Mouse (Mus musculus): ENCODE results near the gene Zfp53.
"Not testable (repeated sequence)": the region's sequence is repeated elsewhere in the genome, so short reads cannot be mapped to it uniquely, and the experiment has no call there.

Zfp53 gene

GRCm38 (mm10) chr17:21488760-21489499 lies at the start of gene Zfp53:
Gene Zfp53, plus strand, starts transcription at chr17:21488998.
- peak; percentile 86 to 88 for DNase-seq

DNA sequence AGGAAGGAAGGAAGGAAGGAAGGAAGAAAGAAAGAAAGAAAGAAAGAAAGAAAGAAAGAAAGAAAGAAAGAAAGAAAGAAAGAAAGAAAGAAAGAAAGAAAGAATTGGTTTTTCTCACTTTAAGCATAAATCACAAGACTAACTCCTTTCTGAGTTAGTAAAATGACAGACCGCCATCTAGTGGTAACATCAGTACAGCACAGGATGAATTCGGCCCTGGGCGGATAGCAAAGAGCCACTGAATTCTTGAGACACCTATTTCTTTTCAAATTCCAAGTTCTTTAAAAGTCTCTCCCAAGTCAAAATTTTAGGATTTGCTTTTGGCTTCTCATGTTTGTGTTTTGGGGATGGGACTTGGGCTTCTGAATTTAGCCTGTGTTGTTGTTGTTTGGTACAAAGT lies 39.1 kb upstream of the Zfp53 start:
- peak; percentile 77 to 83 for DNase-seq

GRCm38 (mm10) chr17:21450138-21450704 lies 38.6 kb upstream of the Zfp53 start, which contains the start of gene Zfp51:
Gene Zfp51, plus strand, starts transcription at chr17:21450374.
- DNase-seq = peak; percentile 93 to 95

GRCm38 (mm10) chr17:21463550-21463949 lies 25.2 kb upstream of the Zfp53 start:
- DNase-seq = no peak

DNA sequence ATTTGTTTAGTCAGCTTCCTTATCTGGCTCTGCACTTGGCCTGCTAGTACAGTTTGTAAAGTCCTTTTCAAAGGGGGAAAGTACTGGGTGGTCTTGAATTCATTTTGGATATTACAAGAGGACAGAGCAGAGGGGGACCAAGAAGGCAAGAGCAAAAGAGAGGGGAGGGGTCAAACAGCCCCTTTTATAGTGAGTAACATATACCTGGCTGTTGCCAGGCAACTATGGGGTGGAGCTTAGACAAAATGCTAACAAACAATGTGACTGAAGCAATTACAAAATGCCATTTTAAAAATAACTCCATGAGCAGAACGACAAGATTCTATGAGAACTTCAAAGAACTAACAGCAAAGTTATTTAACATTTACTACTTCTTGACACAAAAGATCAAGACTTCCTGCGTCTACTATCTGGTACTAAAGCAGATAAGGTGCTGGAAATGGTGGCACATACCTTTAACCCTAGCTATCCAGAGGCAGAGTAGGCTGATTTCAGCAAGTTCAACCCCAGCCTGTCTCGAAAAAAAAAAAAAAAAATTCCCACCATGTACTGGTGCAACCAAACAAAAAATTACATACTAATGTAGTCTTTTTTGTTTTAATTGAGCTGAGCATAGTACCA lies 16.7 kb upstream of the Zfp53 start:
- DNase-seq = no peak

DNA sequence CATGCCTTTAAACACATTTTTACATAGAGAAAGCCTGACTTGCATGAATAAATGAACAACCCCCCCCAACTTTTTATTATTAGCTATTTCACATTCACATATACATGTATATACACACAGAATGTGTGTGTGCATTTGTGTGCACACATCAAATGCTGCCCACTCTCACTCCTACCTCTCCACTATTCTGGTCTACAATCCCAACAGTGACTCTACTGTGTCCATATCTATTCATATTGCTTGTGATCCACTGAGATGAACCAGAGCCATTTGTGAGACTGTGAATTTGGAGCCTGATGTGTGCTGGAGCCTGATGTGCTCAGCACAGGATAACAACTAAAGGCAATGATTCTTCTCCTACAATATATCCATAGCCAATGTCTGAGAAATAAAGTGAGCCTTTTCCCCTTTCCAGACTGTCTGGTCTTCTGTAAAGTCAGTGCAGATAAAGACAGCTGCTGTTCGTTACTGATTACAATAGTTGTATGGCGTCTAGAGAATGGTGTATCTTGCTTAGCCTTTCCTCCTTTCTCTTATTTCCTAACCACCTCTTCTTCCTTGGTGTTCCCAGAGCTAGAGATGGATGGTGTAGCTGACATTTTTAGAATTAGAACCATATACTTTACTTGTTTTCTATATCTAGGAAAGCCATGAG lies 16.0 kb upstream of the Zfp53 start:
- DNase-seq = no peak

- peak; percentile 35 to 52 for DNase-seq
Measured at GRCm38 (mm10) chr17:21473362-21474190, 15.2 kb upstream of the Zfp53 start.

GRCm38 (mm10) chr17:21474729-21475128 lies 14.1 kb upstream of the Zfp53 start:
- peak; percentile 16 to 39 for DNase-seq

DNA sequence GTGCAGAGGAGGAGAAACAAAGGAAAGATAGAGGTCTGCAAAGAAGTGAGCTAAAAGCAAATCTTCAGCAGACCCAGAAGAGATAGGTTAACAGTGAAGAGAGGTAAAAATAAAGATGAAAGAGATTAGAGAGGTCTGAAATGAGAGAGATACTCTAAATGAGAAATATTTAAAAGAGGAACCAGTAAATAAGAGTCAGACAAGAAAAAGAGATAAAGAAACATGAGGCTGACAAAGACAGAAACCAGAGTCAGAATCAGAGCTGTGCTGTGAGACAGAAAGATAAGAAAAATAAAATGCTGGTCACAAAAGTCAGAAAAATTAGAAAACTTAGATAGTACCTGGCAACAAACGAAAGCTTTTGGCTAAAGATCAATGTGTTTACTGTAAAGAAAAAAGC lies 13.5 kb upstream of the Zfp53 start:
- DNase-seq = not testable (repeated sequence)

- DNase-seq = not testable (repeated sequence)
Measured at GRCm38 (mm10) chr17:21476351-21476750, 12.4 kb upstream of the Zfp53 start.

- peak; percentile 31 to 36 for DNase-seq
Measured at GRCm38 (mm10) chr17:21478103-21478777, 10.6 kb upstream of the Zfp53 start.

DNA sequence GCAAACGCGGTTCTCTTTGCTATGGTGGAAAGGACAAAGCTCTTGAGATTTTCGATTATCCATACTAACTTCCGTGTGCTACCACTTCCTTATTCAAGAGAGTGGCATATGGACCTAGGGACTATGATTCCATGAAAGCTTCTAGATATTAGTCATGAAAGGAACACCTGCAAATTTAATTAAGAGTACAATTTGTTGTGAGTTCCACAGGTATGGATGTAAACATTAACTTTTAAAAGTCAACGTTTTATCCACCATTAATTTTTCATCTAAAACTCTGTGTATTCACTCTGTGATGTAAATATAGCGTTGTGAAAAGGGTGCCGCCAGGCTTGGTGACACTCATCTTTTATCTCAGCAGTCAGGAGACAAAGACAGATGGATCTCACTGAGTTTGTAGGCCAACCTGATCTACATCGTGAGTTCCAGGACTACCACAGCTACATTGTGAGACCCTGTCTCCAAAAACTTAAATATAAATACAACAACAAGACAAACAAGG lies 753 bp downstream of the Zfp53 start:
- DNase-seq = no peak

DNA sequence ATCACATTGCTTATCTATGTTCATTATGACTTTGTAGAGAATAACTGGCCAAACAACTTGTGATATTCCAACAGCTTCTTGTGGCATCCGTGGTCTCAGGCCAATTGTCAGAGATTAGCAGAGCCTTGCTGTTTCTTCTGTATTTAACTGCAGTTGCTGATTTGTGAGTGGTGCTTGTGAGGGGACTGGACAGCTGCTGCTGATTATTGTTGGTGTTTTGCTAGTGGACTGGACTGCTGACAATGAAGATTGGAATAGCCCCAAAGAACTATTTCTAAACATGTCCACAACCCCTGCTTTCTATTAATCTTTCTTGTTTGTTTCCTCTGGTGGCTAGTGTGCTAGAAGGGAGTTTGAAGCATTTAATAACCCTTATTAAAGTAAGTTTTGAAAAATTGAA lies 12.6 kb downstream of the Zfp53 start:
- no peak for DNase-seq

DNA sequence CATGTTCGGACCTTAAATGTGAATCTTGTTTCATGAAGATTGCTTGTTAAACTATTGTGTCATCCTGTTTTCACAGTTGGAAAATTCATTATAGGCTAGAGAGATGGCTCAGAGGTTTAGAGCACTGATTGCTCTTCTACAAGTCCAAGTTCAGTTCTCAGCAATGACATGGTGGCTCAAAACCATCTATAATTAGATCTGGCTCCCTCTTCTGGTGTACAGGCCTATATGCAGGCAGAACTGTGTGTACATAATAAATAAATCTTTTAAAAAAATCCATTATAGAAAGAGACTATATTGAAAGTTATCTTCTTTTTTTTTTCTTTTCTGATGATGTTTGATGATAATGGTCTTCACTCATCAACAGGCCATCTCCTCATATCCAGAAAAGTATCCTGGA lies 15.7 kb downstream of the Zfp53 start:
- no peak for DNase-seq

- DNase-seq = no peak
Measured at GRCm38 (mm10) chr17:21506258-21506657, 17.5 kb downstream of the Zfp53 start.

DNA sequence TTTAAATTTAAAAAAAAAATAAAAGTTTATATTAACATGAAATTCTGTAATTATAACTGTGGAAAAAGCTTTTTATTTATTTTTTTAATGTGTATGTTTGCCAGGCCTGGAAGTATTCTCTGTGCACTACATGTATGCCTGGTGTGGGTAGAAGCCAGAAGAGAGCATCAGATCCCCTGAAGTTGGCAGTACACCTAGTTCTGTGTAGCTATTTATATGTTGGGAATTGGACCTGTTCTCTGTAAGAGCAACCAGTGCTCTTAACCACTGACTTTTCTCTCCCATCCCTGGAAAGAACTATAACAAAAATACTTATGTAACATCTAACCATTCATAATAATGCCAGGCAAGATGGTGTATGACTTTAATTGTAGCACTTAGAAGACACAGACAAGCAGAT lies 21.0 kb downstream of the Zfp53 start:
- no peak for DNase-seq

GRCm38 (mm10) chr17:21515403-21516105 lies 26.8 kb downstream of the Zfp53 start:
- DNase-seq = peak; percentile 65 to 71

- peak; percentile 38 to 41 for DNase-seq
Measured at GRCm38 (mm10) chr17:21516201-21517129, 27.7 kb downstream of the Zfp53 start.

- DNase-seq = no peak
Measured at GRCm38 (mm10) chr17:21517130-21517671, 28.4 kb downstream of the Zfp53 start.

- DNase-seq = no peak
Measured at GRCm38 (mm10) chr17:21526270-21526669, 37.5 kb downstream of the Zfp53 start.
